Mouse (Mus musculus): ENCODE measurements at regions not wholly inside any gene's neighbourhood (a gene's known extent, or its start where the extent isn't known, plus 50 kb on each side); places are given as distances from the start of the nearest gene placed in this dataset.
A peak's percentile ranks its signal among the peaks of the same experiment; 100 is the strongest.

DNA sequence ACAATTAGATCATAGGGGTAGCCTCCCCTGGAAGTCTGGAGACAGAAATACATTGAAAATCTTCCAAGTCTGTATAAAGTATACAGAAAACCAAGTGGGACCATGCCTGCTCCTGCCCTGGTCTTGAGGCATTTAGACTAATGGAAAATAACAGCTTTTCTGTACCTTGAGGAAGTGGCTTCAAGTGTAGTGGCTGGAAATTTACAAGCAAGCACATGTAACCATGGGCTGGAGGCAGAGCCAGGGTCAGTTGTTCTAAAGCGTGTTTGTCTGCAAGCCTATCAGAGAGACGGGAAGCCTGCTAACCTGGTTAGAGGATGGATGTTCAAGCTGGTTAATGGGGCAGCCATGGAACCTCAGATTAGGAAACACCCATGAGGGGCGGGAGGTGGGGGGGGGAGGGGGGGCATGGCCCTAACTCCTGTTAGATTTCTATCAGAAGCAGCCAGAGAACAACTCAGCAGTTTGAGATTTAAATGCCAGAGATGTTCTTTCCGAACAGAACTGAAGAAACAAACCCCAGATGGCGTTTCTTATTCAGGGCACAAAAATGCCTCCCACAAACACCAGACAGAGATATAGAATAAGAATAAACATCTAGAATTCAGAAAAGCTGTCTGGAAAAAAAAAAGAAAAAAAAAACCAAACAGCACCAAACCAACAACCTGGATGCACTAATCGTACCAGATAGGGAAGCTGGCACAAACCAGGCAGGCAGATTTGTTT is 67.7 kb upstream of the Fam13c start:
- no peaks in the 10 kb centered on the region for H3K27me3 ChIP-seq (ENCODE audit: control insufficient read depth, insufficient read depth, low read length)
- H3K4me2 ChIP-seq (replicated peaks; ENCODE audit: low read depth, low read length), result no peak overlapping the region
- no peaks in the 10 kb centered on the region for H3K4me1 ChIP-seq (replicated peaks; ENCODE audit: control insufficient read depth, insufficient read depth, low read length)
- H3K9me3 ChIP-seq (ENCODE audit: control insufficient read depth, low read length), result no peaks in the 10 kb centered on the region
- no peak overlapping the region for H3K27ac ChIP-seq (ENCODE audit: low read depth, low read length)
- 84% methylated on average over 6 of the region's 6 CpGs for WGBS
- no peak overlapping the region for H3K9ac ChIP-seq (ENCODE audit: low read depth, low read length)
- no peak for ATAC-seq (ENCODE audit: low FRiP score)
- DNase-seq (ENCODE audit: low spot score), result no peak
- H3K36me3 ChIP-seq (ENCODE audit: control insufficient read depth, insufficient read depth, low read length), result no peaks in the 10 kb centered on the region
- no peak overlapping the region for H3K4me3 ChIP-seq (ENCODE audit: low read depth, low read length)

- Histone ChIP-seq H3K27ac (ENCODE audit: low read depth, low read length) (no peak overlapping the region), H3K4me1 (replicated peaks; ENCODE audit: control insufficient read depth, insufficient read depth, low read length) (no peaks in the 10 kb centered on the region)
Measured at GRCm38 (mm10) chr10:70373207-70373606, 67.1 kb upstream of the Fam13c start.

GRCm38 (mm10) chr10:70373836-70374235 is 66.4 kb upstream of the Fam13c start:
- no peak for ATAC-seq (ENCODE audit: low FRiP score)
- Histone ChIP-seq H3K36me3 (ENCODE audit: control insufficient read depth, insufficient read depth, low read length) (no peaks in the 10 kb centered on the region), H3K27ac (ENCODE audit: low read depth, low read length) (no peak overlapping the region), H3K9ac (ENCODE audit: low read depth, low read length) (no peak overlapping the region), H3K27me3 (ENCODE audit: control insufficient read depth, insufficient read depth, low read length) (no peaks in the 10 kb centered on the region), H3K4me2 (replicated peaks; ENCODE audit: low read depth, low read length) (no peak overlapping the region), H3K4me1 (replicated peaks; ENCODE audit: control insufficient read depth, insufficient read depth, low read length) (no peaks in the 10 kb centered on the region), H3K4me3 (ENCODE audit: low read depth, low read length) (no peak overlapping the region), H3K9me3 (ENCODE audit: control insufficient read depth, low read length) (no peaks in the 10 kb centered on the region)
- WGBS, result 92% methylated on average over 5 of the region's 5 CpGs
- no peak for DNase-seq (ENCODE audit: low spot score)

More at GRCm38 (mm10) chr10:70373207-70373606, 67.1 kb upstream of the Fam13c start:
- ATAC-seq (ENCODE audit: low FRiP score), result no peak
- no peaks in the 10 kb centered on the region for H3K9me3 ChIP-seq (ENCODE audit: control insufficient read depth, low read length)
- H3K9ac ChIP-seq (ENCODE audit: low read depth, low read length), result no peak overlapping the region
- no peaks in the 10 kb centered on the region for H3K36me3 ChIP-seq (ENCODE audit: control insufficient read depth, insufficient read depth, low read length)
- no peak overlapping the region for H3K4me3 ChIP-seq (ENCODE audit: low read depth, low read length)
- no peak overlapping the region for H3K4me2 ChIP-seq (replicated peaks; ENCODE audit: low read depth, low read length)
- no peaks in the 10 kb centered on the region for H3K27me3 ChIP-seq (ENCODE audit: control insufficient read depth, insufficient read depth, low read length)
- no peak for DNase-seq (ENCODE audit: low spot score)
- 92% methylated on average over 8 of the region's 8 CpGs for WGBS

GRCm38 (mm10) chr10:70374726-70375125 is 65.6 kb upstream of the Fam13c start:
- Histone ChIP-seq H3K9me3 (ENCODE audit: control insufficient read depth, low read length) (no peaks in the 10 kb centered on the region), H3K9ac (ENCODE audit: low read depth, low read length) (no peak overlapping the region), H3K36me3 (ENCODE audit: control insufficient read depth, insufficient read depth, low read length) (no peaks in the 10 kb centered on the region), H3K4me2 (replicated peaks; ENCODE audit: low read depth, low read length) (no peak overlapping the region), H3K4me1 (replicated peaks; ENCODE audit: control insufficient read depth, insufficient read depth, low read length) (no peaks in the 10 kb centered on the region), H3K27me3 (ENCODE audit: control insufficient read depth, insufficient read depth, low read length) (no peaks in the 10 kb centered on the region), H3K4me3 (ENCODE audit: low read depth, low read length) (no peak overlapping the region), H3K27ac (ENCODE audit: low read depth, low read length) (no peak overlapping the region)
- no peak for DNase-seq (ENCODE audit: low spot score)
- WGBS, result 78% methylated on average over 7 of the region's 7 CpGs
- ATAC-seq (ENCODE audit: low FRiP score), result no peak

- H3K9me3 ChIP-seq (ENCODE audit: control insufficient read depth, low read length), result no peaks in the 10 kb centered on the region
- H3K27me3 ChIP-seq (ENCODE audit: control insufficient read depth, insufficient read depth, low read length), result no peaks in the 10 kb centered on the region
- DNase-seq (ENCODE audit: low spot score) (peak; percentile 47), ATAC-seq (ENCODE audit: low FRiP score) (peak; percentile 93)
- no peaks in the 10 kb centered on the region for H3K4me1 ChIP-seq (replicated peaks; ENCODE audit: control insufficient read depth, insufficient read depth, low read length)
- H3K9ac ChIP-seq (ENCODE audit: low read depth, low read length), result no peak overlapping the region
- H3K4me3 ChIP-seq (ENCODE audit: low read depth, low read length), result no peak overlapping the region
- WGBS, result 23% methylated on average over 7 of the region's 7 CpGs
- H3K4me2 ChIP-seq (replicated peaks; ENCODE audit: low read depth, low read length), result no peak overlapping the region
- H3K36me3 ChIP-seq (ENCODE audit: control insufficient read depth, insufficient read depth, low read length), result no peaks in the 10 kb centered on the region
- peak overlapping the region; percentile 12; the same call in 1 of the 2 replicates for H3K27ac ChIP-seq (ENCODE audit: low read depth, low read length)
Measured at GRCm38 (mm10) chr10:70380041-70380651, 60.1 kb upstream of the Fam13c start.

- ATAC-seq (ENCODE audit: low FRiP score) (no peak), DNase-seq (ENCODE audit: low spot score) (no peak)
- no peak overlapping the region for H3K4me3 ChIP-seq (ENCODE audit: low read depth, low read length)
- 75% methylated on average over 4 of the region's 4 CpGs for WGBS
- H3K9ac ChIP-seq (ENCODE audit: low read depth, low read length), result no peak overlapping the region
- H3K36me3 ChIP-seq (ENCODE audit: control insufficient read depth, insufficient read depth, low read length), result no peaks in the 10 kb centered on the region
- H3K4me1 ChIP-seq (replicated peaks; ENCODE audit: control insufficient read depth, insufficient read depth, low read length), result no peaks in the 10 kb centered on the region
- H3K27me3 ChIP-seq (ENCODE audit: control insufficient read depth, insufficient read depth, low read length), result no peaks in the 10 kb centered on the region
- no peak overlapping the region for H3K4me2 ChIP-seq (replicated peaks; ENCODE audit: low read depth, low read length)
- no peaks in the 10 kb centered on the region for H3K9me3 ChIP-seq (ENCODE audit: control insufficient read depth, low read length)
- H3K27ac ChIP-seq (ENCODE audit: low read depth, low read length), result no peak overlapping the region
Measured at GRCm38 (mm10) chr10:70384689-70385088, 55.6 kb upstream of the Fam13c start.

DNA sequence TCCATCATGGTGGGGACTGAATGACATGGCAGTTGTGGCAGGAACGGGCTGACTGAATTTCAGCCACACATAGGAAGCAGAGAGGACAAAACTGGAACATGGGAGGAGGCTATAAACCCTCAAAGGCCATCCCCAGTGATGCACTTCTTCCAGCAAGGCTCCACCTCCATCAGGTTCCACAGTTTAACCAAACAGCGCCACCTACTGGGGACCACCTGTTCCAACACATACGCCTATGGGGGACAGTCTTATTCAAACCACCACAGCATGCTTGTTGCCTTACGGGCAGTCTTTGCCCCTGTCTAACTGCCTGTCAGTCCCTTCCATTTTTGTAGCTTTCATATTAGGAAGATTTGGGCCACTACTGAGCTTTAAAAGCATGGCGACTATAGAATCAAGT is 52.6 kb upstream of the Fam13c start:
- Histone ChIP-seq H3K27ac (ENCODE audit: low read depth, low read length) (no peak overlapping the region), H3K36me3 (ENCODE audit: control insufficient read depth, insufficient read depth, low read length) (no peaks in the 10 kb centered on the region), H3K4me1 (replicated peaks; ENCODE audit: control insufficient read depth, insufficient read depth, low read length) (no peaks in the 10 kb centered on the region), H3K27me3 (ENCODE audit: control insufficient read depth, insufficient read depth, low read length) (no peaks in the 10 kb centered on the region), H3K4me3 (ENCODE audit: low read depth, low read length) (no peak overlapping the region), H3K9ac (ENCODE audit: low read depth, low read length) (no peak overlapping the region), H3K4me2 (replicated peaks; ENCODE audit: low read depth, low read length) (no peak overlapping the region), H3K9me3 (ENCODE audit: control insufficient read depth, low read length) (no peaks in the 10 kb centered on the region)
- ATAC-seq (ENCODE audit: low FRiP score) (no peak), DNase-seq (ENCODE audit: low spot score) (no peak)
- WGBS, result 88% methylated on average over 5 of the region's 5 CpGs

Measured in hindbrain, embryonic 11.5 days (tissue).